Mouse (Mus musculus): ENCODE measurements at regions not wholly inside any gene's neighbourhood (a gene's known extent, or its start where the extent isn't known, plus 50 kb on each side); places are given as distances from the start of the nearest gene placed in this dataset.

GRCm38 (mm10) chr3:120898931-120899330 is 272.6 kb downstream of the Rwdd3 start:
- no peak for DNase-seq (ENCODE audit: low spot score in 2 of 2)

GRCm38 (mm10) chr3:120898258-120898657 is 273.2 kb downstream of the Rwdd3 start:
- no peak for DNase-seq (ENCODE audit: low spot score in 2 of 2)

DNA sequence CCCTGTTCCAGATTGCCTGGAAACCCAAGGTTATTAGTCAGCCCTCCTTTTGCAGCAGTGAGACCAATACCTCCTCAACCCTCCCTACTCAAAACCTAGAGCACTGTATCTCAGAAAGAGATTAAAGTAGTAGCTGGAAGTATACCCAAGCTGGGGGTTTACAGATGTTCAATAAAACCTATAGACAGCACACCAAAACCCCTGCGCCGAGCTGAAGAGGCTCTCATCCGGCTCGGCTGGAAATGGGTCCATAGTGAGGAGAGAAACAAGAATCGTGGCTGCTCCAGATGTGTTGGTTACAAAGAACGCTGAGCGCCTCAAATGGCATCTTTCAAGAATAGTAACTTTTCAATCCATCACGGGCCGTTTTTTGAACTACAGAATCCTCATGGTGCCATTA is 273.7 kb downstream of the Rwdd3 start:
- no peak for DNase-seq (ENCODE audit: low spot score in 2 of 2)

- DNase-seq (ENCODE audit: low spot score in 2 of 2): no peak
Observed at GRCm38 (mm10) chr3:120897221-120897620, 274.3 kb downstream of the Rwdd3 start.

- no peak for DNase-seq (ENCODE audit: low spot score in 2 of 2)
Observed at GRCm38 (mm10) chr3:120886063-120886841, 285.2 kb downstream of the Rwdd3 start.

GRCm38 (mm10) chr3:120885401-120885800 is 286.1 kb downstream of the Rwdd3 start:
- no peak for DNase-seq (ENCODE audit: low spot score in 2 of 2)

- no peak for DNase-seq (ENCODE audit: low spot score in 2 of 2)
Observed at GRCm38 (mm10) chr3:120884189-120884588, 287.3 kb downstream of the Rwdd3 start.

- no peak for DNase-seq (ENCODE audit: low spot score in 2 of 2)
Observed at GRCm38 (mm10) chr3:120883650-120884049, 287.8 kb downstream of the Rwdd3 start.

- DNase-seq (ENCODE audit: low spot score in 2 of 2): no peak
Observed at GRCm38 (mm10) chr3:120879409-120879808, 292.1 kb downstream of the Rwdd3 start.

DNA sequence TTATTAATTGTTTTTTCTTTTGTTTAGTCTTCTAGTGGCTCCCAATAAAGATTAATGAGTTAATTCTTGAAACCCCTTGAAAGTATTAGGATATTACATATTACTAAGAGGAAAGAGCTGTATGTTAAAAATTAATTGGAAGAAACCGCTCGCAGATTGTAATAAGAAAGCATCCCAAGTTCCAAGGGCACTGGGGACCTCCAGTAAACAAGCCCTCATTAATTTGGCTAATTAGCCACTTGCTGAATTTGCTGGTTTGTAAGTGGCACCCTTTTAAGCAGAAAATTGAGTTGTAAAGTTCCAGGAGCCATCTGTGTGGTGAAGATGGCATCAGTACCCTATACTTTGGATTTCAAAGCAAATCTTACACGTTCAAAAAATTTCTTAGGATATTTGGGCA is 295.8 kb downstream of the Rwdd3 start:
- DNase-seq (ENCODE audit: low spot score in 2 of 2): no peak

GRCm38 (mm10) chr3:120865036-120865435 is 306.5 kb downstream of the Rwdd3 start:
- no peak for DNase-seq (ENCODE audit: low spot score in 2 of 2)

- no peak for DNase-seq (ENCODE audit: low spot score in 2 of 2)
Observed at GRCm38 (mm10) chr3:120861641-120862040, 309.9 kb downstream of the Rwdd3 start.

DNA sequence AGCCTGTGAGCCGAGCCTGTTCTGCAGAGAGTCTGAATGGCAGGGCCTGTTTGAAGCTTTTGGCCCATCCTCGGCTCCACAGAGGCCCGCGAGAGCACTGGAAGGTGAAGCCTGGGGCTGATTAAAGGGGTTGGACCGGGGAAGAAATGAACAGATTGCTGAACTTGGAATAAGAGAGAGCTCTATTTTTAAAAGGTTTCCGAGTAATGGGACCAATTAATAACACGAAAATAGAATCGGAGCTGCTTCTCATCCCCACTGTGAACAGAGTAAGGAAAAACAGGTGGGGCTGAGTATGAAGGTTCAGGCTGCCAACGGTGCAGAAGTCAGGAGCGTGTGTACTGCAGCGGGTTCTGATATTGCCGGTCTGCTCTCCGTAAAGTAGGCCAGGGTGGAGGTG is 313.2 kb downstream of the Rwdd3 start:
- no peak for DNase-seq (ENCODE audit: low spot score in 2 of 2)

DNA sequence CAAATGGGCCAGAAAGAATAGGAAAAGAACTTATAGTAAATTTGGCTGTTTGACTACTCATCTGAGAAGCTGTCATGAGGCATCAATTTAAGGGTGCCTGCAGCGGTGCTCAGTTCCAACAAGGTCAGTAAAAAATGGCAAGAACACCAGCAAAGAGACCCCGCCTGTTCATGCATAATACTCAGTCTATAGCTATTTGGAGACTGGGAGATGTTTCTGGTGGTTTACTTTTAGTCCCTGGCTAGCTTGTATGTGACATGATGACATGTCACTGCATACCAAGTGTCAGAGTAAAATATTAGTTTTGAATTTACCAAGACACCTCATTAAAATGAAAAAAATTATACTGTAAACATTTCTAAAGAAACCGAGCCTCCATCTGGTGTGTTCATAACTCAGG is 317.2 kb downstream of the Rwdd3 start:
- DNase-seq (ENCODE audit: low spot score in 2 of 2): no peak

DNA sequence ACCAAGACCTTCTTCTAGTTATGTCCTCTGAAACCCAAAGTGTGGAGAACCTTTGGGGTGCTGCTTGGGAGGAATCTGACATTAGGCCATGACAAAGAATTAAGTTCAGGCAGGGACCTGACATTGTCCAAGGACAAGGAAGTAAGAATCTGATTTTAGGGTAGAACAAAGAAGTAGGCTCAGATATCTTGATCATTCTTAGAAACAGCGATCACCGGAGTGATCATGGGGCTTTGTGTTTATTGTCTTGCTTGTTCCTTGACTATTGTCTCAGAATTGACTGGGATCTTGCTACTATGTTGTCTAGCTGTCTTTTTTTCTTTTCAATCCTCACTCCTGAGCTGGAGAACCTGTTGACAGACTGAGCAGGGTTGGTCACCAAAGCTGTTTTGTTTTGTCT is 327.9 kb downstream of the Rwdd3 start:
- DNase-seq (ENCODE audit: low spot score in 2 of 2): no peak

- DNase-seq (ENCODE audit: low spot score in 2 of 2): no peak
Observed at GRCm38 (mm10) chr3:120823536-120823935, 348.0 kb downstream of the Rwdd3 start.

- no peak for DNase-seq (ENCODE audit: low spot score in 2 of 2)
Observed at GRCm38 (mm10) chr3:120811901-120812300, 359.6 kb downstream of the Rwdd3 start.

DNA sequence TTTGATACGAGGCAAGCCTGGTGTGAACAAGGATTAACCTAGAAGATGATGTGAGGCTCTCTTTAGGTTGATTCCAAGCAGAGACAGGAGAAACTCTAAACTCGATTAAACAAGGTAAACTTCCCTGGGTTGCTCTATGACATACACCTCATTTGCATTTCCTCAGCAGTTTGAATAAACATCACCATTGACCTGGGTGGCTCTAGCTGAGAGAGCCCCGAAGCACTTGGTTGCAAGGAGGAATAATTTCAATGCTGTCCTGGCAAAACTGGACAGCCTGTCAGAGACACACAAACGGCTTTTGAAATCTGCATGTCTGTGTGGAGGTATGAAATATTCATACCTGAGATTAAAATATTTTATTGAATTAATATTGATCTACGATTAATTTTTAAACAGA is 361.0 kb downstream of the Rwdd3 start:
- DNase-seq (ENCODE audit: low spot score in 2 of 2): no peak

- DNase-seq (ENCODE audit: low spot score in 2 of 2): no peak
Observed at GRCm38 (mm10) chr3:120810048-120810447, 361.4 kb downstream of the Rwdd3 start.

GRCm38 (mm10) chr3:120786659-120787058 is 384.8 kb downstream of the Rwdd3 start:
- DNase-seq (ENCODE audit: low spot score in 2 of 2): peak in 1 of 2 experiments; percentile 48

DNA sequence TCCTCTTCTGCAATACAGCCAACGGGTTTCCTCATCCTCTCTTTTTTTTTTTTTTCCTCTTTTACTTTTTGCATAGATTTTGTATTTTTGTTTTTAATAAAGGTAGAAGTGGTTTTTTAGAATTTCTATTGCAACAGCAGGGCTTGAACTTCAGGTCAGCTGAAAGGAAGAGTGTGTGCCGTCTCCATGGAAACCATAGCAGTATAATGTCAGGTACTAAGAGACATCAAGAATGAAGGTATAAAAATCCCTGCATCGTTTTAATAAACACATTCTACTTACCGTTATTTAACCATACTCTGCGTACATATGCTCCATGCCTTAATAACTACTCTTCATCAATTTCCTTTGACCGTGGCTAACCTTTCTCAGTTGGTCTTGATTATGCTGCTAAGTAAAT is 390.0 kb downstream of the Rwdd3 start:
- no peak for DNase-seq (ENCODE audit: low spot score in 2 of 2)

- DNase-seq (ENCODE audit: low spot score in 2 of 2): no peak
Observed at GRCm38 (mm10) chr3:120779091-120779490, 392.4 kb downstream of the Rwdd3 start.

DNA sequence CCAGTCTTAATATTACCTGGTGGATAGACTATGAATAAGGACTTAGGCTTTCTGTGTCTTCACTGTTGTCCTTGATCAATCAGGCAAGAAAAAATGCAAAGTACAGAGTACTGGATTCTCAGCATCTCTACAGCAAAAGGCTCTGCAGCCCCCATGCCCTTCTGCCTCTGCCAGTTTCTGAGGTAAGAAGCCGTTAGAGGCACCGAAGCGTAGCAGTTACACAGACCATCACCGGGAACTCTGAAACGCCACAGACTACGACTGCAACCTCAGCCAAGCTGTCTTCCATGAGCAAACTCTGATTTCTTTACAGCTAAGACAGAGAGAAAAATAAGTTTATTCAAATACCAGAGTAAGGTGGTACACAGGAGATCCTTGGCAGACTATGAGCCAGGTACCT is 396.5 kb downstream of the Rwdd3 start:
- DNase-seq (ENCODE audit: low spot score in 2 of 2): no peak

Data from adrenal gland, adult 18-20 months (tissue).